ENCODE assay signal across 14 mouse cellular contexts in the genomic region with DNA sequence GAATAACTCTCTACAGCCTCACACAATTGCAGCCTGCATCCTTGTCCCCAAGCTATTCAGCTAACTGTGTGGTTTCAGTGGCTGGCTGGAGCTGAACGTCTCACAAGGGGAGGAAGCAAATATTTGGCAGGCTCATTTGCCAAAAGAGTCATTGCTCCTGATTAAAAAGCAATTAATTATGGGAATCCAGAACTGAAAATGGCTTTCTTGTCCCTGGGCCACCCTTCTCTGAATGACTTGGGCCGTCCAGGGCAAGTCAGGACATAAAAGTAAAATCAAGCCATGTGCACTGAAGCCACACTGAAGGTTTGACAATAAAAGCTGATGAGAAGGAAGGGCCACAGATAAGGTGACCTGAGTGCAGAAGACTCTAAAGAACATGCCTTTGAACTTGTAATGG.
DNase-seq lines count a peak whose midpoint lies in the region; ATAC-seq and TF ChIP-seq lines count a peak whose summit lies in the region.
"Had no signal": no experiment of that assay in that cellular context is flagged by ENCODE, and none has a peak within 500 bp of the region (broad histone marks: within the 10 kb centered on the region; RNA-seq: fewer than 3 reads in every experiment).

No protein-coding gene starts in this region.

- no peak overlapping the region for H3K27ac ChIP-seq in gastrocnemius, adult 2 months
- H3K27ac ChIP-seq in midbrain, embryonic 11.5 days (ENCODE audit: low read depth, low read length): no peak overlapping the region
- no peak overlapping the region for H3K27ac ChIP-seq in midbrain, postnatal 0 days (ENCODE audit: low read depth, low read length)
- no peak overlapping the region for H3K27ac ChIP-seq in kidney, embryonic 14.5 days (ENCODE audit: low read depth, low read length)
- H3K27ac ChIP-seq: embryonic facial prominence, embryonic 12.5 days; hindbrain, postnatal 0 days; liver, embryonic 15.5 days; midbrain, embryonic 13.5 days had no signal

- H3K9me3 ChIP-seq in midbrain, embryonic 11.5 days (ENCODE audit: control insufficient read depth, low read length): no peaks in the 10 kb centered on the region
- H3K9me3 ChIP-seq in midbrain, postnatal 0 days (ENCODE audit: low read length): no peaks in the 10 kb centered on the region
- H3K9me3 ChIP-seq in kidney, embryonic 14.5 days (ENCODE audit: control insufficient read depth, low read length): no peaks in the 10 kb centered on the region
- H3K9me3 ChIP-seq: embryonic facial prominence, embryonic 12.5 days; G1E; liver, embryonic 15.5 days; midbrain, embryonic 13.5 days had no signal

- ATAC-seq in midbrain, embryonic 11.5 days (ENCODE audit: low FRiP score): no peak
- ATAC-seq in midbrain, postnatal 0 days (ENCODE audit: low FRiP score): no peak
- ATAC-seq in kidney, embryonic 14.5 days (ENCODE audit: low FRiP score, low TSS enrichment): peak; percentile 49; the same call in 1 of the 2 replicates
- ATAC-seq: hindbrain, postnatal 0 days; midbrain, embryonic 13.5 days had no signal

- 66% methylated on average over 2 of the region's 2 CpGs for WGBS in midbrain, embryonic 11.5 days
- 42% methylated on average over 2 of the region's 2 CpGs for WGBS in midbrain, postnatal 0 days
- WGBS in kidney, embryonic 14.5 days: 1% methylated on average over 2 of the region's 2 CpGs

- H3K9ac ChIP-seq in midbrain, embryonic 11.5 days (ENCODE audit: low read length): no peak overlapping the region
- no peak overlapping the region for H3K9ac ChIP-seq in midbrain, postnatal 0 days (replicated peaks; ENCODE audit: low read length, poor library complexity, severe bottlenecking)
- no peak overlapping the region for H3K9ac ChIP-seq in kidney, embryonic 14.5 days (ENCODE audit: low read depth, low read length)
- H3K9ac ChIP-seq: embryonic facial prominence, embryonic 12.5 days; liver, embryonic 15.5 days; midbrain, embryonic 13.5 days had no signal

- no peak overlapping the region for H3K4me3 ChIP-seq in gastrocnemius, adult 2 months
- no peak overlapping the region for H3K4me3 ChIP-seq in midbrain, embryonic 11.5 days (ENCODE audit: low read depth, low read length)
- no peak overlapping the region for H3K4me3 ChIP-seq in midbrain, postnatal 0 days (ENCODE audit: low read depth, low read length)
- no peak overlapping the region for H3K4me3 ChIP-seq in kidney, embryonic 14.5 days (ENCODE audit: low read length)
- H3K4me3 ChIP-seq: embryonic facial prominence, embryonic 12.5 days; liver, embryonic 15.5 days; midbrain, embryonic 13.5 days had no signal

- no peaks in the 10 kb centered on the region for H3K27me3 ChIP-seq in midbrain, embryonic 11.5 days (ENCODE audit: control insufficient read depth, insufficient read depth, low read length)
- H3K27me3 ChIP-seq in midbrain, postnatal 0 days (ENCODE audit: insufficient read depth, low read length): no peaks in the 10 kb centered on the region
- H3K27me3 ChIP-seq in kidney, embryonic 14.5 days (ENCODE audit: control insufficient read depth, insufficient read depth, low read length): no peaks in the 10 kb centered on the region
- H3K27me3 ChIP-seq: embryonic facial prominence, embryonic 12.5 days; liver, embryonic 15.5 days; midbrain, embryonic 13.5 days had no signal

- intact Hi-C loops in gastrocnemius, adult 2 months (cut with DNase I): no loop called here
- intact Hi-C loops in gastrocnemius, postnatal 36 days (cut with DNase I): no loop called here

- no peak for TF ChIP-seq CTCF in gastrocnemius, adult 2 months (IDR thresholded peaks at IDR 0.05)
- no peak for TF ChIP-seq CTCF in midbrain, postnatal 0 days (IDR thresholded peaks at IDR 0.05)

- H3K4me2 ChIP-seq in midbrain, embryonic 11.5 days: no peak overlapping the region
- H3K4me2 ChIP-seq in midbrain, postnatal 0 days (ENCODE audit: low read depth, low read length, poor library complexity, severe bottlenecking): no peak overlapping the region
- no peak overlapping the region for H3K4me2 ChIP-seq in kidney, embryonic 14.5 days (replicated peaks; ENCODE audit: low read depth, low read length)
- H3K4me2 ChIP-seq: embryonic facial prominence, embryonic 12.5 days; liver, embryonic 15.5 days; midbrain, embryonic 13.5 days had no signal

- no peaks in the 10 kb centered on the region for H3K4me1 ChIP-seq in midbrain, embryonic 11.5 days (ENCODE audit: control insufficient read depth, insufficient read depth, low read length)
- H3K4me1 ChIP-seq in midbrain, postnatal 0 days (ENCODE audit: insufficient read depth, low read length): no peaks in the 10 kb centered on the region
- no peaks in the 10 kb centered on the region for H3K4me1 ChIP-seq in kidney, embryonic 14.5 days (ENCODE audit: control insufficient read depth, insufficient read depth, low read length)
- H3K4me1 ChIP-seq: embryonic facial prominence, embryonic 12.5 days; liver, embryonic 15.5 days; midbrain, embryonic 13.5 days had no signal

- H3K36me3 ChIP-seq in midbrain, embryonic 11.5 days (ENCODE audit: control insufficient read depth, insufficient read depth, low read length): no peaks in the 10 kb centered on the region
- no peaks in the 10 kb centered on the region for H3K36me3 ChIP-seq in midbrain, postnatal 0 days (ENCODE audit: insufficient read depth, low read length)
- no peaks in the 10 kb centered on the region for H3K36me3 ChIP-seq in kidney, embryonic 14.5 days (ENCODE audit: control insufficient read depth, insufficient read depth, low read length)
- H3K36me3 ChIP-seq: embryonic facial prominence, embryonic 12.5 days; G1E; liver, embryonic 15.5 days; midbrain, embryonic 13.5 days had no signal

- DNase-seq in gastrocnemius, adult 2 months: peak; percentile 12
- no peak for DNase-seq in gastrocnemius, postnatal 36 days
- DNase-seq in midbrain, embryonic 11.5 days (ENCODE audit: low spot score, missing footprints): peak; percentile 6
- DNase-seq in midbrain, postnatal 0 days (ENCODE audit: low spot score): no peak
- DNase-seq in skeletal muscle tissue, adult 2 months (ENCODE audit: low read depth, low spot score): peak; percentile 7
- DNase-seq in layer of hippocampus, postnatal 36 days: no peak
- DNase-seq: cerebellum, postnatal 36 days; lung, postnatal 4 days had no signal

Comparison
In these comparisons a context has a peak if more than half of its experiments do, and no peak if none do; other contexts are left out.
1. DNase-seq: peak in gastrocnemius, adult 2 months (single experiment), midbrain, embryonic 11.5 days (single experiment) and skeletal muscle tissue, adult 2 months (single experiment); none in gastrocnemius, postnatal 36 days (0 of 2), midbrain, postnatal 0 days (single experiment) and layer of hippocampus, postnatal 36 days (0 of 2).